Mouse (Mus musculus) cerebellum, postnatal 14 days (tissue): ENCODE measurements around the gene C1qtnf1.

Experiments used
- DNase-seq, 2 experiments: peaks; one replicate each; pipeline ENCODE4 v3.0.0; 2021; ENCODE audit warnings: mixed read lengths in 2 of 2

Gene C1qtnf1

GRCm38 (mm10) chr11:118476396-118477373 is 48.7 kb downstream of the C1qtnf1 start, which contains the start of gene Engase:
Gene Engase (plus strand): TSS chr11:118476829.
- DNase-seq = peak; percentile 95 to 96

GRCm38 (mm10) chr11:118479776-118480175 is 51.8 kb downstream of the C1qtnf1 start:
- peak in 1 of 2 experiments; percentile 30 for DNase-seq

- DNase-seq = peak; percentile 68 to 73
Observed at GRCm38 (mm10) chr11:118481231-118481630, 53.2 kb downstream of the C1qtnf1 start.

- peak; percentile 59 to 60 for DNase-seq
Observed at GRCm38 (mm10) chr11:118481751-118482150, 53.7 kb downstream of the C1qtnf1 start.

- DNase-seq = peak; percentile 84
Observed at GRCm38 (mm10) chr11:118484169-118484568, 56.2 kb downstream of the C1qtnf1 start.

DNA sequence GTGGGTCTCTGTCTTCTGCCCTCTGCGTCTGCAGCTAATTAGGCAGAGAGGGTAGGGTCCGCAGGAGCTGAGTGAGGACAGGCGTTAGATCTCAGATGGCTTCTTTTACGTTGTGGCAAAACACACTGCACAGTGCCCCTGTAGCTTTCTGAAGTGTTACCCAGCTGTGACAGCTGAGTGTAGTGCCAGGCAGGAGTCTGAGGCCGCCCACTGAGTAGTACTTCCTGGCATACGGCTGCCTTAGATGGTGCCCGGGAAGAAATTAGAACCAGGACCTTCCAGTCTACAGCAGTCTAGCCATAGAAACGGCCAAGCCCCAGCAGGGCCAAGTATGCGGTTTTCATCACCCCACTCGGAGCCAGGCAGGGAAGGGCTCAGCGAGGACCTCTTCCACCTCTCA is 57.3 kb downstream of the C1qtnf1 start:
- no peak for DNase-seq

- peak in 1 of 2 experiments; percentile 47 for DNase-seq
Observed at GRCm38 (mm10) chr11:118485780-118486179, 57.8 kb downstream of the C1qtnf1 start.

- DNase-seq = peak; percentile 53 to 54
Observed at GRCm38 (mm10) chr11:118486281-118486680, 58.3 kb downstream of the C1qtnf1 start.

GRCm38 (mm10) chr11:118486881-118487772 is 59.1 kb downstream of the C1qtnf1 start:
- peak; percentile 55 to 76 for DNase-seq

DNA sequence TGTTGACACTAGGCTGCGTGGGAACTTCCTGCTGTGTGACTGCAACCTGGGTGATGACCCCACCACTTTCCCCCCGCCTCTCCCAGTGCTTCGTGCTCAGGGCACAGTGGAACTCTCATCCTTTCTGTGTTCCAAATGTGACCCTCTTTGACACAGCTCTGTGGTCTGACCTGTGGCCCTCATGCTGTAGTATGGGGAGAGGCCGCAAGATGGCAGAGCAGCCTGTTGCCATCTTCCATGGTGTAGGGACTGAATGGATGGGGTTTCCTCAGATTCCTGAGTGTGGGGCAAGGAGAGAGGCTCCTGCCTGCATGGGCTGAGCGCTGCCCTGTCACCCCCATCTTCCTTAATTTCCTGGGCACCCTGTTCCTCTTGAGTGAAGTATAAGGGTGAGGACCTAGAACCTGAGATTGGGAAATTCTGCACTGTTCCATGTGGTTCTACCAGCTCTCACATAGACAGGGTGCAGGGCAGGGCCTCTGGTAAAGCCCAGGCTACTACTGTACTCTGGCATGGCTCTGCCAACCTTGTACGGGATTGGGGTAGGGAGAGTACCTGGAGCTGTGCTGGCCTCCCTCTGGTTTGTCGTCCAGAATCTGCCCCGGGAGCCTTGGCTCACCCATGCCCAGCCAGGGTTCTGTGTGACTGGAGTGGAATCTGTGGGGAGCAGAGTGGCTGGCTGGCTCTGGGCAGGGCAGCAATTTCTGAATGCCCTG is 60.3 kb downstream of the C1qtnf1 start:
- peak; percentile 67 to 68 for DNase-seq

GRCm38 (mm10) chr11:118488907-118489270 is 60.9 kb downstream of the C1qtnf1 start:
- peak in 1 of 2 experiments; percentile 21 for DNase-seq

- DNase-seq = peak; percentile 78 to 90
Observed at GRCm38 (mm10) chr11:118490566-118491218, 62.7 kb downstream of the C1qtnf1 start.

DNA sequence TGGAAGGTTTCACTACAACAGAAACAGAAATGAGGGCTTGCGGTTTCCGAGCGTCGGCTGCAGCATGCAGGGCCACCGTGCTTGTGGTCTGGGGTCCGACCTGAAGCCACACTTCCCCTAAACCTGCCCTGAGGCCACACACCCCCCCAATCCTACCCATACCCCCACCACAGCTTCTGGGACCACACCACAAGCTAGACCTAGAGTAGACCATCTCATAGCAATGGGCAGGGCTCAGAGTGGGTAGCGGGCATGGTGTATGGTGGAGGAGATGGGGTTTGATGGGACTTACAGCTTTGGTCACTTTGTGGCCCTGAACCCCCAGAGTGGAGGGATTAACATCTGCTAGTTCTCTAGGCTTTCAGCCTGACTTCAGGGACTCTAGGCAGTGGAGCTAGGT is 63.2 kb downstream of the C1qtnf1 start:
- no peak for DNase-seq

DNA sequence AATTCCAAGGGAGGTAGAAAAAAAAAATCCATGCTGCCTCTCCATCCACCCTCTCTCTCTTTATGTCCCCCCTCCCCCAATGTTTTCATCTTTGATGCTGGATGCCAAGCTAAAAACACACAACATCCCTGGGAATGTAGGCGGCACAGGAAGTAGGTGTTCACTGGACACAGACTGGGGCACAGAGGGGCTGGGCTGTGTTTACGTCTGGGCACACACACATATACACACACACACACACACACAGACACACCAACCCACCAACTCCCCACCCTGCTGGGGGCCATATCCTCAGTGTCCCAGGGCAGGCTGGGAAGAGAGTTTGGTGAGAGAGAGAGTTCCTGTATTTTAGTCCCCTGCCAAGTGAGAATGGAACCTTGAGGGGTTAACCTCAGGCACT is 65.5 kb downstream of the C1qtnf1 start:
- DNase-seq = no peak

- DNase-seq = no peak
Observed at GRCm38 (mm10) chr11:118494001-118494737, 66.2 kb downstream of the C1qtnf1 start.

DNA sequence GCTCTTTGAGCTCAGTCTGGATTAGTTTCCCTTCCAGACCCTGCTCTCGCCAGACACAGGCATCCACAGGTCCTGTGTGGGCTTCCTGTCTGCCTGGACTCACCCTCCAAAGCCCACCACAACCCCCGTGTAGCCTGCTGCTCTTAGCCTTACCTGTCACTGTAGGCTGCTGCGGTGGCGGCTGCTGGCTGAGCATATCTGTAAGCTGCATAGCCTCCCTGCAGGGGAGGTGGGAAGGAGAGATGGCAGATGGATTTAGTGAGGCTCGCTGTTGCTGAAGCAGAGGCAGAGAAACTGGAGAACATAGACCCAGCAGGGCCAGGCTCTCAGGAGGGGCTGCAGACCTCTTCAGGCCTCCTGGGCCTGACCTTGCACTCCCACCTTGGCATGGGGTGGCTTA is 67.1 kb downstream of the C1qtnf1 start:
- DNase-seq = no peak

DNA sequence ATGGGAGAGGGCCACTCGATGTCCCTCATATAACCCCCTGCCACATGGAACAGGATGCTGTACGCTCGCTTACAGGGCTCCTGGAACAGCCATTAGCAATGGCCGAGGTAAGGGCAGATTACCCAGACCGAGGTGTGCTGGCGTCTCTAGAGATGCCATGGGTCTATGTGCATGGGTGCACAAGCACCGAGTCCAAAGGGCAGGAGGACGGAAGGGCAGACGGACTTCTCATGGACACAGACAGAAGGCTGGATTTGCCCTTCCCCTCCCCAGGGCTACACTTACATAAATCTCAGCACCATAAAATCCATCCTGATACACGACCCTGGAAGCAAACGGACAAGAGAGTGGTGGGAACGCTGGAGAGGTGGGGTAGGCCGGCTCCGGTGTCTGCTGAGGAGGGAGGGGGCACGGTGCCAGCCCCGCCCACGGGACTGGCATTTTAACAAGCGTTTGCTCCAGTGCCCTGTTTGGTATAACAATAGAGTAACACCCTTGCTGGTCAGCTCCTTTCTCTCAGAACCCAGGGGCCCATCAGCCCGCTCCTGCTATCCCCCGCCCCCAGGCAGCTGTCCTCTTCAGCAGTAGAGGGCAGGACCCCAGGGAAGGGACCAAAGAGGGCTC is 68.2 kb downstream of the C1qtnf1 start:
- peak in 1 of 2 experiments; percentile 49 for DNase-seq
